Mouse (Mus musculus): Measurements from ENCODE around the gene Igf2r.

DNA sequence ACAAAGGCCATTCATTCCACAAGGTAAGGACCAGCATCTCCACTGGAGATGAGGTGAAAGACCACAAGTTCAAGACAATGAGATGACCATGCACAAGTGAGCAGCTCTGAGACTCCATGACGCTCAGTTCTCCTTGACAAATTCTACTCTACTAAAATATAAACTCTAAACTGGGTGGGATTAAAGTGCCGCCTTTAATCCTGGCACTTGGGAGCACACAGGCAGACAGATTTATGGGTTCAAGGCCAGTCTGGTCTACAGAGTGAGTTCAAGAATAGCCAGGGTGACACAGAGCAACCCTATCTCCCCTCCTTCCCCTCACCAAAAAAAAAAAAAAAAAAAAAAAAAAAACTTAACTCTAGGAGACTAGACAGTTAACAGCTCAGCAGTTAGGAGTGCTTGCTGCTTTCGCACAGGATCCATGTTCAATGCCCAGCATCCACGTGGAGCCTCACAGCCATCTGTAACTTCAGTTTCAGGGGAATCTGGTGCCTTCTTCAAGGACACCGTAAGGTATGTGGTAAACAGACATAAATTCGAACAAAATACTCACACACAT lies 2.1 kb downstream of the Igf2r start:
- no peak for TF ChIP-seq POLR2A (IDR thresholded peaks at IDR 0.05; ENCODE audit: insufficient read depth, low read depth, low read length)
- TF ChIP-seq CTCF (IDR thresholded peaks at IDR 0.05; ENCODE audit: insufficient read depth, low read depth, low read length): no peak

All from olfactory bulb, adult 2 months (tissue).